Mouse (Mus musculus): ENCODE results near the gene Serpina3g. TPM values are rescaled to one million over a fixed set of nuclear protein-coding genes. Genes with fewer than 3 reads are reported as not detected.
A peak's percentile ranks its signal among the peaks of the same experiment; 100 is the strongest.

The Serpina3g gene
- 0.27 TPM in 1 of 2 replicates, not detected in the other for total RNA-seq (2012; rRNA removed)

GRCm38 (mm10) chr12:104235915-104236314, at the start of gene Serpina3g:
Serpina3g (plus strand) TSS chr12:104236245.
- no peak for DNase-seq (ENCODE audit: low read depth, low spot score)
- Histone ChIP-seq H3K27ac (ENCODE audit: insufficient read depth, low read depth, low read length, poor library complexity, severe bottlenecking) (no peak within 1 kb of the TSS), H3K9me3 (ENCODE audit: control insufficient read depth, insufficient read depth, low read depth, low read length) (no peaks in the 10 kb centered on the region), H3K9ac (ENCODE audit: insufficient read depth, low read depth, low read length, poor library complexity, severe bottlenecking) (no peak within 1 kb of the TSS), H3K36me3 (ENCODE audit: control insufficient read depth, insufficient read depth, low read length, poor library complexity, severe bottlenecking) (no peaks in the 10 kb centered on the region), H3K4me1 (ENCODE audit: control insufficient read depth in 2 of 2, insufficient read depth in 2 of 2, low read length in 2 of 2, poor library complexity in 1 of 2) (no peaks in the 10 kb centered on the region), H3K4me3 (ENCODE audit: insufficient read depth in 1 of 2, low read depth in 1 of 2, low read length in 2 of 2, poor library complexity in 1 of 2, severe bottlenecking in 1 of 2) (no peak within 1 kb of the TSS)
- TF ChIP-seq ZC3H11A (IDR thresholded peaks at IDR 0.05; ENCODE audit: borderline replicate concordance, low read depth, low read length) (no peak), CHD2 (IDR thresholded peaks at IDR 0.05; ENCODE audit: low read depth, low read length) (no peak), ZNF384 (IDR thresholded peaks at IDR 0.05; ENCODE audit: low read depth, low read length) (no peak), MAFK (IDR thresholded peaks at IDR 0.05; ENCODE audit: insufficient read depth, low read depth, low read length) (no peak), HCFC1 (IDR thresholded peaks at IDR 0.05; ENCODE audit: borderline replicate concordance, insufficient read depth, low read length) (no peak)
- in situ Hi-C loops (cut with MboI; ENCODE audit: low sequenced_read_pairs in 2 of 2, unreplicated experiment in 2 of 2), result no loop called here

DNA sequence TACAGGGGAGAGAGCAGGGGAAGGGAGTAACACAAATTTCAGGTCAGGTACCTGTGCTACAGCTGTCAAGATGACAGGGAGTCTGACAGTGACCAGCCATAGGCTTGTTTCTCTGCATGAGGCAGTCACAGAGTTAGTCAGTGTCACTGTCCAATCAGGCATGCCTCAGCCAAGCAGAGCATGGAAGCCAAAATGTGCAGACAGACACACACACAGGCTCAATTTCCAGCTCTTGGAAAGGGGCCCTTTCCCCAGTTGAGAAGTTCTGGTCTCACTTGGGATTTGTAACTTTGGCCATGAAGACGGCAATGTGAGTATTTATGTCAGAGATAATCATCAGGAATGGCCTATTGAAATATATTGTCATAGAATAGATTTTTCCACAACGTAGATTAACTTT, 46.8 kb upstream of the Serpina3g start:
- Histone ChIP-seq H3K36me3 (ENCODE audit: control insufficient read depth, insufficient read depth, low read length, poor library complexity, severe bottlenecking) (no peaks in the 10 kb centered on the region), H3K4me3 (ENCODE audit: insufficient read depth in 1 of 2, low read depth in 1 of 2, low read length in 2 of 2, poor library complexity in 1 of 2, severe bottlenecking in 1 of 2) (no peak overlapping the region), H3K4me1 (ENCODE audit: control insufficient read depth in 2 of 2, insufficient read depth in 2 of 2, low read length in 2 of 2, poor library complexity in 1 of 2) (no peaks in the 10 kb centered on the region), H3K27ac (ENCODE audit: insufficient read depth, low read depth, low read length, poor library complexity, severe bottlenecking) (no peak overlapping the region), H3K9me3 (ENCODE audit: control insufficient read depth, insufficient read depth, low read depth, low read length) (no peaks in the 10 kb centered on the region), H3K9ac (ENCODE audit: insufficient read depth, low read depth, low read length, poor library complexity, severe bottlenecking) (no peak overlapping the region)
- TF ChIP-seq HCFC1 (IDR thresholded peaks at IDR 0.05; ENCODE audit: borderline replicate concordance, insufficient read depth, low read length) (no peak), ZNF384 (IDR thresholded peaks at IDR 0.05; ENCODE audit: low read depth, low read length) (no peak), CHD2 (IDR thresholded peaks at IDR 0.05; ENCODE audit: low read depth, low read length) (no peak), MAFK (IDR thresholded peaks at IDR 0.05; ENCODE audit: insufficient read depth, low read depth, low read length) (no peak), ZC3H11A (IDR thresholded peaks at IDR 0.05; ENCODE audit: borderline replicate concordance, low read depth, low read length) (no peak)
- no peak for DNase-seq (ENCODE audit: low read depth, low spot score)
- in situ Hi-C loops (cut with MboI; ENCODE audit: low sequenced_read_pairs in 2 of 2, unreplicated experiment in 2 of 2), result no loop called here

GRCm38 (mm10) chr12:104190852-104191251, 45.2 kb upstream of the Serpina3g start:
- H3K4me1 ChIP-seq (ENCODE audit: control insufficient read depth in 2 of 2, insufficient read depth in 2 of 2, low read length in 2 of 2, poor library complexity in 1 of 2), result no peaks in the 10 kb centered on the region
- H3K4me3 ChIP-seq (ENCODE audit: insufficient read depth in 1 of 2, low read depth in 1 of 2, low read length in 2 of 2, poor library complexity in 1 of 2, severe bottlenecking in 1 of 2), result no peak overlapping the region
- in situ Hi-C loops (cut with MboI; ENCODE audit: low sequenced_read_pairs in 2 of 2, unreplicated experiment in 2 of 2), result no loop called here
- no peaks in the 10 kb centered on the region for H3K9me3 ChIP-seq (ENCODE audit: control insufficient read depth, insufficient read depth, low read depth, low read length)
- H3K27ac ChIP-seq (ENCODE audit: insufficient read depth, low read depth, low read length, poor library complexity, severe bottlenecking), result no peak overlapping the region
- no peak for DNase-seq (ENCODE audit: low read depth, low spot score)
- no peak overlapping the region for H3K9ac ChIP-seq (ENCODE audit: insufficient read depth, low read depth, low read length, poor library complexity, severe bottlenecking)
- TF ChIP-seq CHD2 (IDR thresholded peaks at IDR 0.05; ENCODE audit: low read depth, low read length), result no peak
- TF ChIP-seq ZNF384 (IDR thresholded peaks at IDR 0.05; ENCODE audit: low read depth, low read length), result no peak
- no peak for TF ChIP-seq HCFC1 (IDR thresholded peaks at IDR 0.05; ENCODE audit: borderline replicate concordance, insufficient read depth, low read length)
- TF ChIP-seq MAFK (IDR thresholded peaks at IDR 0.05; ENCODE audit: insufficient read depth, low read depth, low read length), result no peak
- TF ChIP-seq ZC3H11A (IDR thresholded peaks at IDR 0.05; ENCODE audit: borderline replicate concordance, low read depth, low read length), result no peak
- no peaks in the 10 kb centered on the region for H3K36me3 ChIP-seq (ENCODE audit: control insufficient read depth, insufficient read depth, low read length, poor library complexity, severe bottlenecking)

- peak; percentile 52; the same call in 1 of the 2 replicates for TF ChIP-seq ZC3H11A (IDR thresholded peaks at IDR 0.05; ENCODE audit: borderline replicate concordance, low read depth, low read length)
- TF ChIP-seq CHD2 (IDR thresholded peaks at IDR 0.05; ENCODE audit: low read depth, low read length), result no peak
- Histone ChIP-seq H3K36me3 (ENCODE audit: control insufficient read depth, insufficient read depth, low read length, poor library complexity, severe bottlenecking) (no peaks in the 10 kb centered on the region), H3K4me3 (ENCODE audit: insufficient read depth in 1 of 2, low read depth in 1 of 2, low read length in 2 of 2, poor library complexity in 1 of 2, severe bottlenecking in 1 of 2) (no peak overlapping the region), H3K4me1 (ENCODE audit: control insufficient read depth in 2 of 2, insufficient read depth in 2 of 2, low read length in 2 of 2, poor library complexity in 1 of 2) (no peaks in the 10 kb centered on the region), H3K9me3 (ENCODE audit: control insufficient read depth, insufficient read depth, low read depth, low read length) (no peaks in the 10 kb centered on the region), H3K27ac (ENCODE audit: insufficient read depth, low read depth, low read length, poor library complexity, severe bottlenecking) (no peak overlapping the region), H3K9ac (ENCODE audit: insufficient read depth, low read depth, low read length, poor library complexity, severe bottlenecking) (no peak overlapping the region)
- peak; percentile 28 for DNase-seq (ENCODE audit: low read depth, low spot score)
- in situ Hi-C loops (cut with MboI; ENCODE audit: low sequenced_read_pairs in 2 of 2, unreplicated experiment in 2 of 2), result loop anchor here in 1 of 2 experiments (25.0 kb wide), 1 partner anchor 203 kb away; the partner anchor contains the start of gene Serpina3n
Observed at GRCm38 (mm10) chr12:104209149-104209548, 26.9 kb upstream of the Serpina3g start.

DNA sequence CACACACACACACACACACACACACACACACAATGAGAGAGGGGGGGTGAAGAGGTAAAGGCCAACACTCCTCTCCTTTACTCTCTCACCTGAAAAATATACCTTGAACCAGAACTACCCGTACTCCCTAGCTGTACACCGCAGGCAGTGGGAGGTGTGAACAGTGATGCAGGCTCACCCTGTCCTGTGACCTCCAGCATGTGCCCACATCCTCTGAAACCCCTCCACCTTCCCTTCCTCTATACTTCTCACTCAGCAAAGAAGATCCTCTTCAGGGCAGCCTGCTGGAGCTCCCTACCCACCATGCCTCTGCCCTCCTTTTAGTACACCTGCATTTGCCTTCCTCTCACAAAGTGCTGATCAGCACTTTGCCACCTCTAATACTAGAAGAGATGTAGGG, 26.2 kb upstream of the Serpina3g start:
- no peak overlapping the region for H3K4me3 ChIP-seq (ENCODE audit: insufficient read depth in 1 of 2, low read depth in 1 of 2, low read length in 2 of 2, poor library complexity in 1 of 2, severe bottlenecking in 1 of 2)
- DNase-seq (ENCODE audit: low read depth, low spot score), result no peak

More for the DNA sequence above, 26.2 kb upstream of the Serpina3g start:
- Histone ChIP-seq H3K27ac (ENCODE audit: insufficient read depth, low read depth, low read length, poor library complexity, severe bottlenecking) (no peak overlapping the region), H3K9me3 (ENCODE audit: control insufficient read depth, insufficient read depth, low read depth, low read length) (no peaks in the 10 kb centered on the region), H3K9ac (ENCODE audit: insufficient read depth, low read depth, low read length, poor library complexity, severe bottlenecking) (no peak overlapping the region), H3K36me3 (ENCODE audit: control insufficient read depth, insufficient read depth, low read length, poor library complexity, severe bottlenecking) (no peaks in the 10 kb centered on the region), H3K4me1 (ENCODE audit: control insufficient read depth in 2 of 2, insufficient read depth in 2 of 2, low read length in 2 of 2, poor library complexity in 1 of 2) (no peaks in the 10 kb centered on the region)
- TF ChIP-seq MAFK (IDR thresholded peaks at IDR 0.05; ENCODE audit: insufficient read depth, low read depth, low read length) (no peak), ZC3H11A (IDR thresholded peaks at IDR 0.05; ENCODE audit: borderline replicate concordance, low read depth, low read length) (no peak), ZNF384 (IDR thresholded peaks at IDR 0.05; ENCODE audit: low read depth, low read length) (no peak), HCFC1 (IDR thresholded peaks at IDR 0.05; ENCODE audit: borderline replicate concordance, insufficient read depth, low read length) (no peak), CHD2 (IDR thresholded peaks at IDR 0.05; ENCODE audit: low read depth, low read length) (no peak)
- in situ Hi-C loops (cut with MboI; ENCODE audit: low sequenced_read_pairs in 2 of 2, unreplicated experiment in 2 of 2), result loop anchor here in 1 of 2 experiments (25.0 kb wide), 1 partner anchor 202 kb away; the partner anchor contains the start of gene Serpina3n

Measured in ES-E14 (cell line).